Mouse (Mus musculus): ENCODE measurements around the gene Pum2.

The Pum2 gene

DNA sequence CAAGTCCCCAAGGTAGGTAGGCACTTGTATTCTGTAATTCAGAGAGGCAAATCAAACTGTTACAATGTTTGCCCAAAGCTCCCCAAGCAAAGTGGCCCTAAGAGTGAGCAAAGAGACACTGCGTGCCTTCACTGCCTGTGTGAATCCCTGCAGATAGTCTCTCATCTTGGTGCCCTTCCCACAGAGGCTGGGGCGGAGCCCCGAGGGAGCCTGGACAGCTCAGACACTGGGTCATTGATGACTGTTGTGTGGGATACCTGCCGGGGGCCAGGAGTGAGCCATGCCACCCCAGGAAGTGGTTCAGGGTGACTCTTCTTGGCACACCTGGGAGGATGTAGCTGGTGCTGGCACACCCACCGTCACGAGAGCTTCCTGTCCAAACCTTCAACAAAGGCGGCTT lies 87.1 kb downstream of the Pum2 start:
- DNase-seq (ENCODE audit: low spot score in 2 of 2) = no peak

DNA sequence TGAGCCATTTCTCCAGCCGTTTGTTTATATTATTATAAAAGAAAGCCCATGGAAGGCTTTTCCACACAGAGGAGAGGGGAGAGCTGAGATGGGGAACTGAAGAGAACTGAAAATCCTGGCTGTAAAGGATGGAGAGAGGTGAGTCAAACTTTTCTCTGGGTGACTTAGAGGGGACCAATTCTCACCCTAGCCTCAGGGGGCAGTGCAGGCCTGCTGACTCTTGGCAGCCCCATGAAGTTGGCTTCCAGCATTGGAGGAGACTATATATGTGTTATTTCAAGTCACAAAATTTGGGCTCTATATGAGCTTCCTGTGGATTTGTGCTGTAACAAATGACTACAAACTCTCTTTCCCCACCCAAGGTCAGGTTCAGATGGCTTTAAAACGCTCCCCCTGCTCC lies 88.7 kb downstream of the Pum2 start:
- DNase-seq (ENCODE audit: low spot score in 2 of 2) = no peak

DNA sequence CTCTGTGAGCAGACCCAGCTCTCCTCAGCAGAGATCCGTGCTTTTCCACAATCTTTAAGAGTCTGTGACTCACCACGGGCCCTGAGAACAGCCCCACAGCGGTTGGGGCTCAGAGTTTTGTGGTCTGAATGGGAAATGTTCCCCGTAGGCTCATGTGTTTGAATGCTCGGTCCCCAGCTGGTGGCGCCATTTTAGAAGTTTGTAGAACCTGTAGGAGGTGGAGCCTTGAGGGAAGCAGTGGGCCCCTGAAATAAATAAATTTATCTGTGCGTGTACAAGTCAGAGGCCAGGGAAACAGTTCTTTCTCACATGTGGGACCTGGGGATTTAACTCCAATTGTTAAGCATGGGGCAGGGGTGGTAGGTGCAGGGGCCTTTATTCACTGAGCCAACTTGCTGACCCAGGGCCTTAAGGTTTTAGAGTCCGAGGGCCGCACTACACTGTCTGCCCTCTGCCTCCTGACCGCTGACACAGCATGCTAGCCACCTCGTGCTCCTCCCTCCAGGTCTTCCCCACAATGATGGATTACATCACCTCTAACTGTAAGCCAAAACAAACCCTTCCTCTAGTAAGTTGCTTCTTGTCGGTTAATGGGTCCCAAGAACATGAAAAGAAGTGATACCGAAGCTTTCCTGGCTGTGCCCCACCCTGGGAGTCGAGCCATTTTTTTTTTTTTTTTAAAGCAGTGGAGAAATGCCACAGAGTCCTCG lies 90.4 kb downstream of the Pum2 start:
- no peak for DNase-seq (ENCODE audit: low spot score in 2 of 2)

DNA sequence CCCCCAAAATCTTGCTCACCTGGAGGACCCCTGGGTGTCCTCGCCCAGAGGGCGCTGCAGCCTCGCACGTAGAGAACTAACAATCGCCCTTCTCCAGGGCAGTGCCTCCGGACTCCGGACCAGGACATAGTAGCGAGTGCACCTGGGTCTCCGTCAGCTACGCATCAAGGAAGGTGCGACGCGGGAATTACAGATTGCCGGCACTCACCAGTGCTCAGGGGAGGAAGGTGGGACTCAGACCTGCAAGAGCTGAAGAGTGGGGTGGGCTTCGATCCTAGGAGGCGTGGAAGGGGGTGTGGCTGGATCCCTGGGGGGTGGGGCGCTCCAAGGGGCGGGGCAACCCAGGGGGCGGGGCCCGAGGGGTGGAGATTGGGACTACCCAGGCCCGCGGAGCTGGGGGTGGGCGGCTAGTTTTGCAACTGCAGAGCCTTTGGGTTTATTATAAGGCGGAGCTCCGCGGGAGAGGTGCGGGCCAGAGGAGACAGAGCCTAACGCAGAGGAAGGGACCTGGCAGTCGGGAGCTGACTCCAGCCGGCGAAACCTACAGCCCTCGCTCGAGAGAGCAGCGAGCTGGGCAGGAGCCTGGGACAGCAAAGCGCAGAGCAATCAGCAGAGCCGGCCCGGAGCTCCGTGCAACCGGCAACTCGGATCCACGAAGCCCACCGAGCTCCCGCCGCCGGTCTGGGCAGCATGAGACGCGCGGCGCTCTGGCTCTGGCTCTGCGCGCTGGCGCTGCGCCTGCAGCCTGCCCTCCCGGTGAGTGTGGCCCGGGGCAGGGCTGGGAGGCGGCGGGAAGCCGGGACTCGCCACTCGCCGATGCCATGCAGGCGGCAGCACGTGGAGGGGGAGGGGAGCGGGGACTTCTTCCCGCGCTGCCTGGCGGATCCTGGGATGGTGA lies 97.3 kb downstream of the Pum2 start, which contains the start of gene Sdc1:
Gene Sdc1, plus strand, starts transcription at position 378 of the 898 bp plus-strand sequence.
- DNase-seq (ENCODE audit: low spot score in 2 of 2) = no peak

DNA sequence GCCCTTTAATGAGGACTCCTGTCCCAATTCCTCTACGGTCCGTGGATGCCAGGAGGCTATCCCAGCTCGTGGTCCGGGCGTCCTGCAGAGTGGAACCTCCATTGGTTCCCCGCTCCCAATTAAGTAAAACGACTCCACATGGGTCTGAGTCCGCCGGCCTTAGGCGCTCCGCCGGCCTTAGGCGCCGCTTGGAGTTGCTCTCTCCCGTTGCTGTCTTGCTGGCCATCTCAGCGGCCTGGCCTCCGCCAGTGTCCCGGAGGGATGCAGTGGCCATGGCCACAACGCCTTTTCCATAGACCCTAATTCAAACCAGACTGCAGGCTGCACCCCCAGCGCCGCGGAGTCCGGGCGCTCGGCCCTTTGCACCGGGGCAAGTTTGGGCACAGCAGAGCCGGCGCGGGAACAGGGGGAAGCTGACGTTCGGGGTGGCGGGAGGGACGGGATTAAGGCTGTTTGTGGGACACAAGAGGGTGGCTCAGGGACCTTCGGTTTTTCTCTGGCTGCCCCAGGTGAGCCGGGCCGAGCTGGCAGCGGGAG lies 98.0 kb downstream of the Pum2 start:
- DNase-seq (ENCODE audit: low spot score in 2 of 2) = no peak

DNA sequence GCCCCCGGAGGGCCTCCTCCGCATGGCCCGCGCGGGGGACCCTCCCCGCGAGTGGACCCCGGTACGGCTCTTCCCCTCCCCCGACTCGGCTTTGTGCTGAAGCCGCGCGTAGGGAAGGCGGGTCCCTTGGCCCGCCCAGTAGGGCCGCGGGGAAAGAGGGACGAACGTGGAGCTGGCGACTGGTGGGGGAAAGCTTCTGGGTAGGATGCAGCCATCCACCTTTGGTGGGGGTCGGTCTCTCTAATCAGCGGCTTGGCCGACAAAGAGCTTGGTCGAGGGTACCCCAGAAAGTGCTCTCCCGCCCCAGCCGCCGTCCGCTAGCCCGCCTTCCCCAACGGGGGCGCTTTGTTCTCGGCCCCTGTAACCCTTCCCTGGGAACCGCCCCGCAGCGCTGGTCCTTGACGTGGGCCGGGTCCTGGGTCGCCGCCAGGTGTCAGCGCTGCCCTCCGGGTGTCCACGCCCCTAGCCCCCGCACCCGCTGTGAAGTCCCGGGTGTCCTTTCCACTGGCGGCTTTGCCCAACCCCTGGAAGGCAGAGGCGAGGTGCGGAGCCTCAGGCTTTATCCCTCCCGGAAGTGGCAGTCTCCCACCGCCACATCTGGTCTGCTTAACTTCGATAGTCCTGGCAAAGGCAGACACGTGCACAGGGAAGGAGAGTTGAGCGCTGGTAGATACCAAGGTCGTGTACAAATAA lies 98.7 kb downstream of the Pum2 start:
- DNase-seq (ENCODE audit: low spot score in 2 of 2) = no peak

DNA sequence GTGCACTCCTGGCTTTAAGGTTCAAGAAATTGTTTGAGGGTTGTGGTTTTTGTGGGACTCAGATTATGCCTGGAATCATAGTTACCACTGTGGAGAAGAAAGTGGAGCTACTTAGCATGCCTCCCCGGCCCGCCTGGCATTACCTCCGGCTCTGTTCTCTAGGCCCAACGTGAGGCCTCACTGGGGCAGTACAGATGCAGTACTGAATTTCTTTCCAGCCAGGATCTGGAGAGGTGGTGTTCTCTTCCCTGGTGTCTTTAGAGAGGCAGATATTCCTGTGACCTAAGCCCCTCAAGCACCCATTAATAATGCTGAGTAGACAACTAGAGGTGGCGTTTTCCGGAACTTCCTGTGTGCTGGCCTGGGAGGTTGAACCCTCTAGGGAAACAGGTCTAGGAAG lies 99.4 kb downstream of the Pum2 start:
- DNase-seq (ENCODE audit: low spot score in 2 of 2) = no peak

DNA sequence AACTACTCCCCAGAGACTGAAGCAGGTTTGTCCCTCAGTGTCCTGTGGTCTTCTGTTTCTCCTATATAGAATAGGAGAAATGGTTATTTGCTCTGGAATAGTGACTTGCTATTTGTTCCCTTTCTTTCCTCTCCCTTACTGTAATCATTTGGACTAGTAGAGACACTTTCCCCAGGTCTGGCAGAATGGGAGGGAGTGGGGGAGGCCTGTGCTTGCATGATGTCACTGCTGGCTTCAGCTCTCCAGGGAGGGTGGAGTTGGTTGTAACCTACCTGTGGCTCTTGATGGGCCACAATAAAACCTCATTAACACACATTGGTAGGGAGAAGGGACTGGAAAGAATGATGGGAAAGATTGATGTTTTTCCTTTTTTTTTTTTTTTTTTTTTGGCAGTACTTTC lies 100.2 kb downstream of the Pum2 start:
- DNase-seq (ENCODE audit: low spot score in 2 of 2) = no peak

DNA sequence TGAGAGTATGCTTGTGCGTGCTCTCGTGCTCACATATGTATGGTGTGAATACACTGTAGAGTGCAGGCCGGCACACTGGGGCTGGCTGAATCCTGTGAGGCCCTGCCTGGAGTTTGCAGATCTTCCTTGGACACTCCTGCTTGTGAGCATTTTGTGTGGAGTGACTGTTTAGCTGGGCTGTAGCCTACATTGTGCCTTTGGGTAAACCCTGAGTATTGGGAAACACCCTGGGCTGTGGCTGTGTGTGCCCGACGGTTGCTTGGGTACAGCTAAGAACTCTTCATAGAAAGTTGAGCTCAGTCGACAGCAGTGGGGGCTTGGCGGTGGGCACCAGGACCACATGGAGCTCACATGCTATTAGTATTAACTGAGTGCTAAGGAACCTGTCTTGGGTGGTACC lies 102.3 kb downstream of the Pum2 start:
- DNase-seq (ENCODE audit: low spot score in 2 of 2) = no peak

DNA sequence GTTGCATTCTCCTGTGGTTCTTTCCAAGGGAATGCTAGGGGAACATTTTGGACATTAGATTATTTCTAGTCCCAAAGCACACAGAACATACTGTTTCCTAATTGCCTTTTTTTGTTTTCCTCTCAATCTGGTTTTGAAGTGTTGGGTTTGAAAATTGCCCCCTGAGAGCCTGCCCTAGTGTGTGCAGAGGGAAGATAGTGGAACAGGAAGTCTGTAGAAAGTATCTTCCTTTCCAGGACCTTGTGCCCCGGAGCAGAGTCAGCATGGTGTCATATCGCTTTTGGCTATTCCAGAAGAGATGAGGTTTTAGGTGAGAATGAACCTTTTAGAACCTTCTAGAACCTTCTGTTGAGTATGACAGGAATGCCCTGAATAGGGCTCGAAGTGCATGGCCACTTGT lies 102.8 kb downstream of the Pum2 start:
- no peak for DNase-seq (ENCODE audit: low spot score in 2 of 2)

DNA sequence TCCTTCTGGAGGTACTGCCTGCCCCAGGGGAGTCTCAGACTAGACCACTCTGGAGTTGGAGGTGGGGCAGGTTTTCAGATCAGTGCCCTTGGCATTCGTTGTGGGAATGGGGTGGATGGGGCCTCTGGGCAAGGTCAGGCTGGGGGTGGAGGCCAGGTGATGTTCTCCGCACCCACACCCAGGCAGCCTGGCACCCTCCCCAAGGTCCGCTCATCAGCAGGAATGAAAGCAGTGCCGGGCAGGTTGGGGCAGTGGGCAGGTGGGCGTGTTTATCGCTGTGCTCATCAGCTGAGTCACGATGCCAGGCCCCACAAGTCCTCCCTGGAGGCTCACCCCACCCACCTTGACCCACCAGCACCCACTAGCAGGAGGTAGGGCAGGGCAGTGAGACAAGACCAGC lies 104.2 kb downstream of the Pum2 start:
- no peak for DNase-seq (ENCODE audit: low spot score in 2 of 2)

DNA sequence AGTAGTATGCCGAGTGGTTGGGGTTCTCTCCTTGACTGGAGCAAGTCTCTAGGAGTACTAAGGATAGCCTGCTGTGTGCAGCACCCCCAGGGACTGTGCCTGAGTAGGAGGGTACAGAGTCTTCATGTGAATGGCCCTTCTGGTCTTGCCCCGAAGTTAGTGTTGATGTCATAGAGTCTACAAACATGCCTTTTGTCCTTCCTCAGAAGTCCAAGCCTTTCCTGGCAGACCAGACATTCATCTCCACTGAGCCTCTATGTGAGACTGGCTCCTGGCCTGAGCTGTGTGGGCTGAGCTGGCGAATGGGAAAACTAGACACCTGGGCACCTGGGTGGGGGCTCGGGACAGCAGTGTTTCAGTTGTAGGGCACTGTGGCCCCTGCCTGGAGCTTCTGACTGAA lies 105.9 kb downstream of the Pum2 start:
- DNase-seq (ENCODE audit: low spot score in 2 of 2) = no peak

DNA sequence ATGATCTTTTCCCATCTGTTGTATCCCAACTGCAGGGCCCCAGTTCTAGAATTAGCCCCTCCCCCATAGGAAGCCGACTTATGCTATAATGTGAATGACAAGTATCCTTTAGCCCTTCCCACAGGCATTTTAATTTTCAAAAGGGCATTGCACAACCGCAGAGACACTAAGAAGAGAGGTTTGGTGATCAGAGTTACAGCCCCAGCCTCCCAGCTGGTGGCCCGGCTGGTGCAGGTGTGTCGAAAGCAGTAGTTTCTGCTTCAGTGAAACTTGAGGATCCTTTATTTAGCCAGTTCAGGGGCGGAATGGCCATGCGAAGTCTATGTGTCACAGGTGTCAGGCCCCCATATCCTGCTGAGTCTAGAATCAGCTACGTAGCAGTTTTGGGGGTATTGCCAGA lies 107.2 kb downstream of the Pum2 start:
- DNase-seq (ENCODE audit: low spot score in 2 of 2) = no peak

DNA sequence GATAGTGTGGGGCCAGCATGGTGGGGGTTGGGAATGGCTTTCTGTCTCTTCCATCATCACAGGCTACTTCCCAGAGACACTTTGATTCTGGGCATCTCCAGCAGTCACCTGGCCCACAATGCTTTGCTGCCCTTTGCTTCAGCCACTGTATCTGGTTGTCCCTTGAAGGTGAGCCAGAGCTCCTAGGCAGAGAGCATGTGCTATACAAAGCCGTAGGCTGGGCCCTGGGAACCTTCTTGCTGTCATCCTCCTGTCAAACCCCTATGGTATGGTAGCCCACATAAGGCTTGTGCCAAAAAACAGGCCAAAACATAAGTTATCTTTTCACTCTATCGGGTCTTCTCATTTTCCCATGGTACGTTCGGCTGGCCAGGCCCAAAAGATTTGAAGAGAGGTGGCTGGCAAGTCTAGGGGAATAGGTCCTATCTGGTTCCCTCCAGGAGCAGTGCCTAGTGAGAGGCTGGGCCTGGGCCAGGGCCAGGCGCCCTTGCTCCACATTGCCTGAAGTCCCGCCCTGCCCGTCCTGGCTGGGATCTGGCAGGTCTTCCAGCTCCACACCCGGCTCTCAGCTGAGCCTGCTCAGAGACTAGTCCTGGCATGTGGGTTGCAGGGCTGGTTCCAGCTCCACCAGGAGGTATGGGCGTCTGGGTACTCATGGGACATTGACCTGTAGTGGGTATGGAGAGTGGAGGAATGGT lies 107.9 kb downstream of the Pum2 start:
- no peak for DNase-seq (ENCODE audit: low spot score in 2 of 2)

DNA sequence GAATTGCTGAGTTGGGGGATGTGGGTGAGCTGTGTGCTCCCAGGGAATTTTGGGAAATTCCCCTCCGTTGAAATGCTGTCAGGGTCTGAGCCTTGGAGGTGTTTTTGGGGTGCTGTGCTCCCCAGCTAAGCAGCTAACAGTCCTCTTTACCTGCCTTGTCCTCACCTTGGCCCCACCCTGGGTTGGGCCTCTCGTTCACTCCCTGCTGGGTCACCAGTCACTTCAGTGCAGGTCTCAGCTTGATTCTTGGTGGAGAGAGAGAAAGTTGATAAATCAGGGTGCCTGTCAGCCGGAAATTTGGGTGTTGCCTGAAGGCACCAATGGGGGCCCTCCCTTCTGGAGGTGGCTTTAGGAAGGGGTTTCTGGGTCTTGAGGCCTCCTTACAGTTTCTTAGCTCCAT lies 108.6 kb downstream of the Pum2 start:
- DNase-seq (ENCODE audit: low spot score in 2 of 2) = no peak

DNA sequence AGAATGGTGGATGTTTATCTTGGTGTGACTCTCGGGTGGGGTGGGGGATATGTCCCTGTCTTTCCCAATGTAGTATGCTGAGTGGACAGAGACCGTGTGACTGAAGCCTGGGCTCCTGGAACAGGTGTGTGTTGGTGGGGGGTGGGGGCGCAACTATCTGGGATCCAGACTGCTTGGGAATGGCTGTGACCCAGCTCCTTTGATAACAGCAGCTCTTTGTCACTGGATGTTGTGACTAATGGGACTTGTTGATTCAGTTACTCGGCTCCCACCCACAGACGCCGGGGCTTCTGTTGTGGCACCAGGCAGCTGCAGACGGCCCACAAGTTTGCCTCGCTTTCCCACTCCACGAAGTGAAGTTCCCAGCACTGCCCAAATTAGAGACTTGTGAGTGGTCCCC lies 110.3 kb downstream of the Pum2 start:
- no peak for DNase-seq (ENCODE audit: low spot score in 2 of 2)

DNA sequence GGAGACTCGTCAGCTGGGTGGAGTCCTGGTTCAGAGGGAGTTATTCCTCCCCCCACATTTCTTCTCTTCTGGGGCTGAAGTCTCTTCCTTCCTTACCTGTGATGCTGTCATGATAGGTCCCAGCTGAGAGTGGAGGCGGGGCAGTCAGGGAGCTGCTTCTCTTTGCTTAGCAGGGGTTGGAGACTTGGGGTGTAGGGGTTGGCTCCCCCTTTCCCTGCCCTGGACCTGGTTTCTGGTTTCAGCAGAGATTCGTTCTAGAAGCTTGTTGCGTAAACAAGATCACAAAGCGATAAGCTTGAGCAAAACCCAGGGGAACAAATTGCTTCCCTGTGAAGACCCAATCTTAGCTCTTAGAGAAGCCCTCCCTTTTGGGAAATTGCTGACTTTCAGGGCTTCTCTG lies 112.5 kb downstream of the Pum2 start:
- DNase-seq (ENCODE audit: low spot score in 2 of 2) = no peak

DNA sequence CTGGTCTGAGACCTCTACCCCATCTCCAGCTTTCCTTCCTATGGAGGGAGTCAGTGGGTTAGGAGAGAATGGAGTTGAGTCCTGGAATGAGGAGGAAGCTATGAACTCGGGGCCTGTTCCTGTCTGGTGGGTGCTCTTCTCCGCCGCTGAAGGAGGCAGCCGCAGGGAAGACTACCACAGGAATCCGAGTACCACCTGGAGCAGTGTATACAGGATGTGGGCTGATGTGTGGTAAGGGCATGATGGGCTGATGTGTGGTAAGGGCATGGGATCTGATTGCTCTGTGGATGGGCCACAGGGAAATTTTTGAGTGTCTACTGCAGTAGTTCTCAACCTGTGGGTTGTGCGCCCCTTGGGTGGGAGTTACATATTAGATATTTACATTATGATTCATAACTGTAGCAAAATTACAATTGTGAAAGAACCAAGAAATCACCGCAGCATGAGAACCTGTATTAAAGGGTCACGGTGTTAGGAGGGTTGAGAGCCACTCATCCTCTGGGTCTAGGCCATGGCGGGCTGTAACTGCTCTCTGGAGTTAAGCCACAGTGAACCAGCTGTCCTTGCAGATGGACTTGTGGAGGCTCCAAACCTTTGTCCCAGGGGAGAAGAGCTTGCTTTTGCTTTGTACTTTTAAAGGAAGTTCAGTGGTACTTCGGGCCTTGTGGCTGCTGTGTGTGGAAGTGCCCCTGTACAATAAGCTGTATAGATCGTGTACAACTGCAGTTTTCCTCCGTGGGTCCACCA lies 113.2 kb downstream of the Pum2 start:
- no peak for DNase-seq (ENCODE audit: low spot score in 2 of 2)

DNA sequence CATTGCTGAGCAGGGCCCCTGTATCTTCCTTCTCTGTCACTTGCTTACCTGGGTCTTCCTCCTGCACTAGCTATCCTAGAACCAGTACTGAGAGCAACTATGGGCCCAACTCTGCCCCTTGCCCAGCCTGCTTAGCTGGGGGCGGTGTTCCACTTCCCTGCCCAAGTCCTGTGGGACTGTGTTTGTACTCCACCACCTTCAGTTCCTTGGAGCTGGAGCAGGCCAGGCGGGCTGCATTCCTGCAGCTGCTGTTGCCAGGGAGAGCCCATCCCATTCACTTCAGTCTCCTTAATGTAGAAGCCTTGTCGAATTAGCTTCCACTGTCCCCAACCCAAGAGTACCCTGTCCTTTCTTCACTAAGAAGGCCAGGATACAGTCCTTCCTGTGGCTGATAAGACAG lies 114.5 kb downstream of the Pum2 start:
- no peak for DNase-seq (ENCODE audit: low spot score in 2 of 2)

DNA sequence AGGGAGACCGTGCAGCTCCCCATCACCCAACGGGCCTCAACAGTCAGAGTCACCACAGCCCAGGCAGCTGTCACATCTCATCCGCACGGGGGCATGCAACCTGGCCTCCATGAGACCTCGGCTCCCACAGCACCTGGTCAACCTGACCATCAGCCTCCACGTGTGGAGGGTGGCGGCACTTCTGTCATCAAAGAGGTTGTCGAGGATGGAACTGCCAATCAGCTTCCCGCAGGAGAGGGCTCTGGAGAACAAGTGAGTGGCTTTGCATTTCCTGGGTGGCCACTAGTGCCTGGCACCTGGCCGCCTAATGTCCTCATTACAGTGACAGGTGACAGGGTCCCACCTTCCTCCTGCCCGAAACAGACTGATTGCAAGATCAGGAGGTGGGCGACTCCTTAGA lies 116.7 kb downstream of the Pum2 start:
- DNase-seq (ENCODE audit: low spot score in 2 of 2) = no peak
